Mouse (Mus musculus): ENCODE results near the gene Apod. TPM values are rescaled to one million over a fixed set of nuclear protein-coding genes. Genes with fewer than 3 reads are reported as not detected.

Apod gene
- polyA plus RNA-seq, 1 experiment from 2014 or later = 77.2 TPM

Small RNAs within 50 kb of the gene (microRNA-seq; reads per million reads assigned to microRNA genes)
- gene Gm27415 = not detected

Other genes starting within 250 kb of the Apod start
- 13.9 and 14.6 TPM in 2 replicates for gene Xxylt1, start 233.4 kb downstream of the Apod start, polyA plus RNA-seq (2016; fragmentation: Nextera tagmentation; extraction: Ambion mirVana)
- 22.8 and 24.4 TPM in 2 replicates for gene Acap2, start 113.6 kb downstream of the Apod start, polyA plus RNA-seq (2016; fragmentation: Nextera tagmentation; extraction: Ambion mirVana)
- gene Ppp1r2, start 39.5 kb downstream of the Apod start, polyA plus RNA-seq (2016; fragmentation: Nextera tagmentation; extraction: Ambion mirVana) = 96.6 and 98.6 TPM in 2 replicates
- 34.9 and 36.2 TPM in 2 replicates for gene Bdh1, start 107.5 kb upstream of the Apod start, polyA plus RNA-seq (2016; fragmentation: Nextera tagmentation; extraction: Ambion mirVana)